Mouse (Mus musculus): ENCODE measurements at regions not wholly inside any gene's neighbourhood (a gene's known extent, or its start where the extent isn't known, plus 50 kb on each side); places are given as distances from the start of the nearest gene placed in this dataset.

DNA sequence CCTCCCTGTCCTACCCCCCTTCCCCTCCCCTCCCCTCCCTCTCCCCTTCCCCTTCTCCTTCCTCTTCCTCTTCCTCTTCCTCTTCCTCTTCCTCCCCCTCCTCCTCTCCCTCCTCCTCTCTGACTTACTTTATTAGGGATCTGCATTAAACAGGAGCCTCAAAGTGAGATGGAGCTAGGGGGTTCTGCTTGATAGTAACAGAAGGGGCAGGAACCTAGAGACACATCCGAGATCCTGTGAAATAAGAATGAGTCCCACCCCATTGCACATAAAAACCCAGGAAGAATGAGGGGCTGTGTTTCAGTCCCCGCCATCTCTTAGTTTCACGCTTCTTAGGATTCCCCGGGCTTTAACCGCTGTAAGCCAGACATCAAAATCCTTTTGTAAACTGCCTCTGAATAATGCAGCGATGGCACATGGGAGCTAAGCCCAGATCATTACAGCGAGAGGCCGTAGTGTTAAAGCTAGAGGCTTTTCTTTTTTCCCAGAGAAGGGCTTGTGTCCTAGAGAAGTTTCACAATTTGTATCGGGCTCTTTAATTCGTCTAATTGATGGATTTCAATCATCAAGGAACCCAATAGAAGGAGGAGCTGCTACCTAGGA, 72.4 kb upstream of the Cbln4 start:
- no peaks in the 10 kb centered on the region for H3K9me3 ChIP-seq (ENCODE audit: control insufficient read depth, low read length)
- ATAC-seq (ENCODE audit: low FRiP score, low read depth) (no peak), DNase-seq (ENCODE audit: low spot score) (no peak)
- H3K36me3 ChIP-seq (ENCODE audit: control insufficient read depth, insufficient read depth, low read length): no peaks in the 10 kb centered on the region
- H3K27me3 ChIP-seq (ENCODE audit: control insufficient read depth, insufficient read depth, low read length): no peaks in the 10 kb centered on the region
- no peak overlapping the region for H3K4me3 ChIP-seq (replicated peaks; ENCODE audit: low read length)
- TF ChIP-seq POLR2A (IDR thresholded peaks at IDR 0.05; ENCODE audit: borderline replicate concordance, extremely low read depth, insufficient read depth, insufficient read length): no peak
- no peaks in the 10 kb centered on the region for H3K4me1 ChIP-seq (ENCODE audit: control insufficient read depth, insufficient read depth, low read length)
- no peak overlapping the region for H3K27ac ChIP-seq (replicated peaks; ENCODE audit: low read depth, low read length)
- H3K9ac ChIP-seq (ENCODE audit: low read depth, low read length, severe bottlenecking): no peak overlapping the region
- no peak overlapping the region for H3K4me2 ChIP-seq (replicated peaks; ENCODE audit: low read depth, low read length, severe bottlenecking)
- 82% methylated on average over 10 of the region's 10 CpGs for WGBS

DNA sequence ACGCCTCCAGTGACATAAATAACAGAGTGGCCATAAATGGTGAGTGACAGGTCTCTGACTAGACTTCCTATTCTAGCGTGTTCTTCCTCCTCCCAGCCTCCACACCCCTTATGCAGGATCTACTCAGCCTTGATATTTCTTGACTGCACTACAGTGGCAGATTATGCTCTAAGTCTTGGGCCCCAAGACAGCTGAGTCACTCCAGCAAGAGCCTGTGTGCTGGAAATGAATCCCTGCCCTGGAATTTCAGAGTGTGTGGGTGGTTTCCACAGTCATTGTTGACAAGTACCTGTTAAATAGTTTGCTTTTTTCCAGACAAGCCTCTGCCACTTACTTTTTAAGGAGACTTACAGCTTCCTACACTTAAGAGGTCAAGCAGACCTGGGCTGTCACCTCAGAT, 84.3 kb upstream of the Cbln4 start:
- 66% methylated on average over 2 of the region's 2 CpGs for WGBS
- DNase-seq (ENCODE audit: low spot score): no peak
- Histone ChIP-seq H3K4me2 (replicated peaks; ENCODE audit: low read depth, low read length, severe bottlenecking) (no peak overlapping the region), H3K4me1 (ENCODE audit: control insufficient read depth, insufficient read depth, low read length) (no peaks in the 10 kb centered on the region), H3K9ac (ENCODE audit: low read depth, low read length, severe bottlenecking) (no peak overlapping the region), H3K27ac (replicated peaks; ENCODE audit: low read depth, low read length) (no peak overlapping the region), H3K36me3 (ENCODE audit: control insufficient read depth, insufficient read depth, low read length) (no peaks in the 10 kb centered on the region), H3K9me3 (ENCODE audit: control insufficient read depth, low read length) (no peaks in the 10 kb centered on the region), H3K27me3 (ENCODE audit: control insufficient read depth, insufficient read depth, low read length) (no peaks in the 10 kb centered on the region), H3K4me3 (replicated peaks; ENCODE audit: low read length) (no peak overlapping the region)
- TF ChIP-seq POLR2A (IDR thresholded peaks at IDR 0.05; ENCODE audit: borderline replicate concordance, extremely low read depth, insufficient read depth, insufficient read length): no peak
- ATAC-seq (ENCODE audit: low FRiP score, low read depth): no peak

DNA sequence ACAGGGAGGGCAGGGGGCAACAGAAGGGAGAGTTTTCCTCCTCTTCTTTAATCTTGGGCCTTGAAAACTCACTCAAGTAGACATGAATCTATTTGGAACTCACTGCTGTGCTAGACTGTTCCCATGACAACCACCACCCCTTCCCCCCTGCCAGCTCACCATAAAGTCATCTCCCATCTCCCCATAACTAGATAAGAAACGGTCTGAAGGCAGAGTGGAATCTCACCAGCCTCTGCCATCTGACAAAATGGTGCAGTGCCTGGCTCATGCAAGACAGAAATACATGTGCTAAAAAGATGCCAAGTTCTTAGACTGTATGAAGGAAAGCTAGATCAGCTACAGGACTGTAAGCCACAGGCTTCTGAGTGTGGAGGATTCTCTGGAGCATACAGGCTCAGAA, 88.0 kb upstream of the Cbln4 start:
- H3K27ac ChIP-seq (replicated peaks; ENCODE audit: low read depth, low read length): no peak overlapping the region
- no peak overlapping the region for H3K4me3 ChIP-seq (replicated peaks; ENCODE audit: low read length)
- TF ChIP-seq POLR2A (IDR thresholded peaks at IDR 0.05; ENCODE audit: borderline replicate concordance, extremely low read depth, insufficient read depth, insufficient read length): no peak
- 0 out of 2 replicates have a peak, but pooled peaks cover 2% of the 10 kb centered on the region for H3K4me1 ChIP-seq (ENCODE audit: control insufficient read depth, insufficient read depth, low read length)
- no peak overlapping the region for H3K9ac ChIP-seq (ENCODE audit: low read depth, low read length, severe bottlenecking)
- no peak for DNase-seq (ENCODE audit: low spot score)
- H3K27me3 ChIP-seq (ENCODE audit: control insufficient read depth, insufficient read depth, low read length): no peaks in the 10 kb centered on the region
- 25% methylated on average over 1 of the region's 1 CpGs for WGBS
- no peaks in the 10 kb centered on the region for H3K9me3 ChIP-seq (ENCODE audit: control insufficient read depth, low read length)
- no peaks in the 10 kb centered on the region for H3K36me3 ChIP-seq (ENCODE audit: control insufficient read depth, insufficient read depth, low read length)
- no peak overlapping the region for H3K4me2 ChIP-seq (replicated peaks; ENCODE audit: low read depth, low read length, severe bottlenecking)
- no peak for ATAC-seq (ENCODE audit: low FRiP score, low read depth)

DNA sequence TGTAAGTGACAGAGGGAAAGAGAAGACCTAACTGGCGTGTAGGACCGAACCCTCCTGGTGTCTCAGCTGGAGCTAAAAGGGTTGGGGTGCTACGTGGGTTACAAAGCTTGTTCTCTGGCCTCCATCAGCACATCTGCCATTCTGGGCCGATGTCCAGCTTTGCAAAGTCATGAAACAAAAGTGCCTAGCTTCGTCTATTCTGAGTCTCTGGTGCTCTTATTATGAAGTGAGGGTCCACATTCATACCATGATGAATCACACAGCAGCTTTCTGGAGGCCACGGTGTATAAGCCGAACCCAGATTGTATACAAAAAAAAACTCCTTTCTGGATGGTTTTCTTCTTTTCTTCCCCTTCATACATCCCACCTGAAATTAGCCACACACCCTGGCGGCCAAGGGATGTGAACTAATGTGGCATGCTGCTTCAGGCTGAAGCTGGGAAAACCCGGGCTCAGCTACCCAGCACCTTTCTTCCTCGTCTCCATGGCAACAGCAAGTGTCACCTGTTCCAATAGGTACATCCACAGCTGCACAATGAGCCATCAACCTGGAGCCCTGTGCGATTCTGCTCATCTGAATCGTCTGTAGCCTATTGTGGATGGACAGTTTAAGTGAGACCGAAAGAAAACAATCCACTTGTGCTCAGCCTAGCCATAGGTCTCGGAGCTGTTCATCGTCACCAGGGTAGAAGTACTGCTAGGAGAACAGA, 89.5 kb upstream of the Cbln4 start:
- H3K27me3 ChIP-seq (ENCODE audit: control insufficient read depth, insufficient read depth, low read length): no peaks in the 10 kb centered on the region
- no peak for ATAC-seq (ENCODE audit: low FRiP score, low read depth)
- WGBS: 73% methylated on average over 15 of the region's 15 CpGs
- DNase-seq (ENCODE audit: low spot score): peak; percentile 45
- H3K4me2 ChIP-seq (replicated peaks; ENCODE audit: low read depth, low read length, severe bottlenecking): no peak overlapping the region
- no peak overlapping the region for H3K9ac ChIP-seq (ENCODE audit: low read depth, low read length, severe bottlenecking)
- 0 out of 2 replicates have a peak, but pooled peaks cover 2% of the 10 kb centered on the region for H3K4me1 ChIP-seq (ENCODE audit: control insufficient read depth, insufficient read depth, low read length)
- no peak overlapping the region for H3K27ac ChIP-seq (replicated peaks; ENCODE audit: low read depth, low read length)
- no peaks in the 10 kb centered on the region for H3K36me3 ChIP-seq (ENCODE audit: control insufficient read depth, insufficient read depth, low read length)
- no peak overlapping the region for H3K4me3 ChIP-seq (replicated peaks; ENCODE audit: low read length)
- no peak for TF ChIP-seq POLR2A (IDR thresholded peaks at IDR 0.05; ENCODE audit: borderline replicate concordance, extremely low read depth, insufficient read depth, insufficient read length)
- no peaks in the 10 kb centered on the region for H3K9me3 ChIP-seq (ENCODE audit: control insufficient read depth, low read length)

DNA sequence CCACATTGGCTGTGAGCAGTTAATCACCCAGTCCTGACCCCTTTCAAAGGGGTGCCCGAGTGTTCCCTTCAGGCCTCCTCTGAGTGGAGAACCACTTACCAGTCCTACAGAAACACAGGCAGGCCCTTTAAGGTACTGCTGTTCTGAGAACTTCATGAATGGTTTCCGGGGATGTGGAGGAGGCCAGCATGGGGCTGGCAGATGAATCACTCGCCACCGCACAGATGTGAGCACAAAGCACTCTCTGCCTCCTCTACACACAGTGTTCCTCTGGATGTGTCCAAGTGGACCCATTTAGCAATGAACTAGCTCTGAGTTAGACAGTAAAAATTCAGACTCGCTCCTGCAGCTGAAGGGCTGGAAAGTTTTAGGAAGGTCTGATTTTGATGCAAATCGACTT, 96.8 kb upstream of the Cbln4 start:
- no peak overlapping the region for H3K4me3 ChIP-seq (replicated peaks; ENCODE audit: low read length)
- H3K36me3 ChIP-seq (ENCODE audit: control insufficient read depth, insufficient read depth, low read length): no peaks in the 10 kb centered on the region
- no peaks in the 10 kb centered on the region for H3K27me3 ChIP-seq (ENCODE audit: control insufficient read depth, insufficient read depth, low read length)
- 35% methylated on average over 6 of the region's 6 CpGs for WGBS
- no peaks in the 10 kb centered on the region for H3K9me3 ChIP-seq (ENCODE audit: control insufficient read depth, low read length)
- no peak for ATAC-seq (ENCODE audit: low FRiP score, low read depth)
- no peak overlapping the region for H3K4me2 ChIP-seq (replicated peaks; ENCODE audit: low read depth, low read length, severe bottlenecking)
- H3K9ac ChIP-seq (ENCODE audit: low read depth, low read length, severe bottlenecking): no peak overlapping the region
- TF ChIP-seq POLR2A (IDR thresholded peaks at IDR 0.05; ENCODE audit: borderline replicate concordance, extremely low read depth, insufficient read depth, insufficient read length): no peak
- DNase-seq (ENCODE audit: low spot score): no peak
- H3K4me1 ChIP-seq (ENCODE audit: control insufficient read depth, insufficient read depth, low read length): no peaks in the 10 kb centered on the region
- no peak overlapping the region for H3K27ac ChIP-seq (replicated peaks; ENCODE audit: low read depth, low read length)
